Mouse (Mus musculus) regulatory T cell (primary cell): ENCODE results near the gene Tsr3.

ENCODE experiments used
- in situ Hi-C: fragments of 300-600 bp; cut with MboI, MseI; formaldehyde crosslinking; loops from one replicate; pipeline ENCODE4 v1.15.1; 2025; ENCODE audit warnings: high pct_unique_total_duplicates

The Tsr3 gene

DNA sequence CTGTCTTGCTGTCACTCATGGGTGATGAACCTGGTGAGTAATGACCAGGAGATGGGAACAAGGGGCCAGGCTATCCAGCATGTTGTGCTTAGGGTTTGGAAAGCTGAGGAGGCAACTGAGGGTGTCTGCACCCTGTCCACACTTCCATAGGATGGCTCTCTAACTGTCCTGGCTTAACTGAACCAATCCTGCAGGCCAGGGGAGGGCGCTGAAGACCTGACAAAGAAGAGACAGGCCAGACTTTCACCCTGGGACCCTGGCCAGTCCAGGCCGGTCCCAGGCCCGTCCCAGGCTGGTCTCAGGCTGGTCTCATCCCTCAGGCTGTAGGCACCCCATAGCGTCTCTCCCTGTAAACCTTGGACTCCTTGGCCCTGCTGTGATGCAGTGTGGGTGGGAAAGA lies 50.4 kb downstream of the Tsr3 start:
- in situ Hi-C loops, result no loop called here
